Mouse (Mus musculus): ENCODE results near the gene Gm17655. TPM values are rescaled to one million over a fixed set of nuclear protein-coding genes. Genes with fewer than 3 reads are reported as not detected.
"Not testable (repeated sequence)": the region's sequence is repeated elsewhere in the genome, so short reads cannot be mapped to it uniquely, and the experiment has no call there.

The Gm17655 gene
- 1.00 and 2.9 TPM in 2 replicates for polyA plus RNA-seq (2015; fragmentation: Nextera tagmentation; extraction: Ambion mirVana)

DNA sequence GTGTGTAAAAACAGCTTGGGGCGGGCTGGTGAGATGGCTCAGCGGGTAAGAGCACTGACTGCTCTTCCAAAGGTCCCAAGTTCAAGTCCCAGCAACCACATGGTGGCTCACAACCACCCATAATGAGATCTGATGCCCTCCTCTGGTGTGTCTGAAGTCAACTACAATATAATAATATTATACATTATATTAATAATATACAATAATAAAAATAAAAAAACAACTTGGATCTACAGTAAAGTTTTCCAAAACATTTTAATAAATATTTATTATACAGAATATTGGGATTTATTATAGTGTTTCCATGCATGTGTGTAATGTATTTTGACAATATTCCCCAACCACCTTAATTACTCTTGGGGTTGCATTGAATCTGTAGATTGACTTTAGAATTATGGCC lies at the start of gene Gm17655:
Gene Gm17655 (minus strand): TSS at position 101 of the 400 bp plus-strand sequence.
- H3K27ac ChIP-seq; ATAC-seq (replicated peaks; ENCODE audit: insufficient number of reproducible peaks, insufficient read depth, low FRiP score, low read depth); H3K36me3 ChIP-seq; H3K4me1 ChIP-seq (replicated peaks); H3K9ac ChIP-seq; H3K4me3 ChIP-seq; H3K4me2 ChIP-seq; H3K27me3 ChIP-seq: not testable (repeated sequence)
- peaks cover 22% of the 10 kb centered on the region for H3K9me3 ChIP-seq (replicated peaks)
- WGBS, result 88% methylated on average over 2 of the region's 2 CpGs

DNA sequence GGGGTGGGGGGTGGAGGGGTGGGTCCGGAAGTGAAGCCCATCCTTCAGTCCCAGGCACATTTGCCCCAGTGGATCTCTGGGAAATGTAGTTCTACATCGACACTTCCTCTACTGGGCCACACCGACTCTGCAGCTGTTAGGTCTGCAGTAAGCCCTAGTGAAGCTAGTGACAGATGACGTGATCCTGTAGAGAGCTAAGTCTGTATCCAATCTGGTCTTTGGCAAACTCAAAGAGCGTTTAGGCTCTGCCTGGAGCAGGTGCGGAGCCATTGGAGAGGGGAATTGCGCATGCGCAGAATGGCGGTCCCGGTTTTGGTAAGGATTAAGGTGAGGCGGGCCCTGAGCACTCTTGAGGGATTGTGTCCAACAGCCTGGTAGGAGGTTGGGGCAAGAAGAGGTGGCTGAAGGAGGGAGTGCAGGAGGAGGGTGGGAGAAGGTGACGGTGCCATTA lies 37.7 kb upstream of the Gm17655 start, which contains the start of gene Zfp605:
Gene Zfp605 (plus strand): TSS at position 102 of the 451 bp plus-strand sequence.
- Histone ChIP-seq H3K4me2 (peak within 1 kb of the TSS; percentile 88), H3K4me1 (replicated peaks) (peaks cover 16% of the 10 kb centered on the region), H3K27me3 (no peaks in the 10 kb centered on the region), H3K9me3 (replicated peaks) (no peaks in the 10 kb centered on the region), H3K27ac (peak within 1 kb of the TSS; percentile 88), H3K4me3 (peak within 1 kb of the TSS; percentile 70), H3K36me3 (peaks cover 36% of the 10 kb centered on the region), H3K9ac (peak within 1 kb of the TSS; percentile 65)
- 0% methylated on average over 12 of the region's 12 CpGs for WGBS
- peak; percentile 42 for ATAC-seq (replicated peaks; ENCODE audit: insufficient number of reproducible peaks, insufficient read depth, low FRiP score, low read depth)

GRCm38 (mm10) chr5:110108305-110108628 lies 36.0 kb upstream of the Gm17655 start:
- peak overlapping the region; percentile 97 for H3K4me3 ChIP-seq
- H3K4me2 ChIP-seq, result peak overlapping the region; percentile 90
- peaks cover 16% of the 10 kb centered on the region for H3K4me1 ChIP-seq (replicated peaks)
- peaks cover 44% of the 10 kb centered on the region for H3K36me3 ChIP-seq
- H3K27ac ChIP-seq, result peak overlapping the region; percentile 100
- no peak for ATAC-seq (replicated peaks; ENCODE audit: insufficient number of reproducible peaks, insufficient read depth, low FRiP score, low read depth)
- H3K9me3 ChIP-seq (replicated peaks), result no peaks in the 10 kb centered on the region
- 0% methylated on average over 7 of the region's 7 CpGs for WGBS
- H3K9ac ChIP-seq, result peak overlapping the region; percentile 92; the same call in 1 of the 2 replicates
- no peaks in the 10 kb centered on the region for H3K27me3 ChIP-seq

DNA sequence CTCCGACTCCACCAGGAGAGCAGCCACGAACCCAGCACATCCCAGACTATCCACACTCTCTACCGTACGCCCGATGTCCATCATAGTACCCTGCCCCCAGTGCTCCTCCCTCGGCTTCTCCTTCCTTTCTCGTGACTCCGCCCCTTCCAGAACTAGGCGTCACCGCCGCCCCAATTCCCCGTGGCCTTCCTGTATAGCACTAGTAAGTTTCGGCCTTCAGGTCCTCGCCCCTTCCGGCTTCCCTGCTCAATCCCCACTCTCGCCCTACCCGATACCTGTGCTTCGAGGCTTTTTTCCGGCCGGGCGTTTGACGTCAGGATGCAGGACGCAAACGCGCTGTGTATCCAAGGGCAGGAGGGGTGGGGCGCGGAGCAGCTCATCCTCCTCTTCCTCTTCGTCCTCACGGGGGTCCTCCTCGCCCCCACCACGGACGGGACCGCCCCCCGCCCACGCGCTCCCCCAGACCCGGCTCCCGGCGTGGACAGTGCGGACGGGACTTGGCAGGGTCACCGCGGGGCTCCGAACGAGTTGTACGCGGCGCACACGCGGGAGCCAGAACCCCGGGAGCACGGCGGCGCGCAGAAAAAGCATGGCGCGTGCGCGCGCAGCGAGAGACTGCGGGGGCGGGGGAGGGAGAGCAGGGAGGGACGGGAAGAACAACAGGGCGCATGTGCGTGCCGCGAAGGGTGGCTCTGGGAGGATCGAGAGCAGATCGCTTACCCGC lies 35.4 kb upstream of the Gm17655 start, which contains the start of gene Gtpbp6:
Gene Gtpbp6 (minus strand): TSS at position 617 of the 724 bp plus-strand sequence.
- peak; percentile 88 for ATAC-seq (replicated peaks; ENCODE audit: insufficient number of reproducible peaks, insufficient read depth, low FRiP score, low read depth)
- Histone ChIP-seq H3K27me3 (no peaks in the 10 kb centered on the region), H3K9me3 (replicated peaks) (no peaks in the 10 kb centered on the region), H3K27ac (peak within 1 kb of the TSS; percentile 100), H3K4me1 (replicated peaks) (peaks cover 16% of the 10 kb centered on the region), H3K4me2 (peak within 1 kb of the TSS; percentile 90), H3K9ac (peak within 1 kb of the TSS; percentile 92), H3K36me3 (peaks cover 44% of the 10 kb centered on the region), H3K4me3 (peak within 1 kb of the TSS; percentile 97)
- WGBS, result under 1% methylated on average over 69 of the region's 71 CpGs

GRCm38 (mm10) chr5:110106901-110107564 lies 34.7 kb upstream of the Gm17655 start:
- peak overlapping the region; percentile 92 for H3K9ac ChIP-seq
- peak overlapping the region; percentile 97 for H3K4me3 ChIP-seq
- peaks cover 47% of the 10 kb centered on the region for H3K36me3 ChIP-seq
- H3K4me2 ChIP-seq, result peak overlapping the region; percentile 90
- peaks cover 20% of the 10 kb centered on the region for H3K4me1 ChIP-seq (replicated peaks)
- no peak for ATAC-seq (replicated peaks; ENCODE audit: insufficient number of reproducible peaks, insufficient read depth, low FRiP score, low read depth)
- H3K27ac ChIP-seq, result peak overlapping the region; percentile 100
- WGBS, result 14% methylated on average over 41 of the region's 41 CpGs
- H3K27me3 ChIP-seq, result no peaks in the 10 kb centered on the region
- no peaks in the 10 kb centered on the region for H3K9me3 ChIP-seq (replicated peaks)

DNA sequence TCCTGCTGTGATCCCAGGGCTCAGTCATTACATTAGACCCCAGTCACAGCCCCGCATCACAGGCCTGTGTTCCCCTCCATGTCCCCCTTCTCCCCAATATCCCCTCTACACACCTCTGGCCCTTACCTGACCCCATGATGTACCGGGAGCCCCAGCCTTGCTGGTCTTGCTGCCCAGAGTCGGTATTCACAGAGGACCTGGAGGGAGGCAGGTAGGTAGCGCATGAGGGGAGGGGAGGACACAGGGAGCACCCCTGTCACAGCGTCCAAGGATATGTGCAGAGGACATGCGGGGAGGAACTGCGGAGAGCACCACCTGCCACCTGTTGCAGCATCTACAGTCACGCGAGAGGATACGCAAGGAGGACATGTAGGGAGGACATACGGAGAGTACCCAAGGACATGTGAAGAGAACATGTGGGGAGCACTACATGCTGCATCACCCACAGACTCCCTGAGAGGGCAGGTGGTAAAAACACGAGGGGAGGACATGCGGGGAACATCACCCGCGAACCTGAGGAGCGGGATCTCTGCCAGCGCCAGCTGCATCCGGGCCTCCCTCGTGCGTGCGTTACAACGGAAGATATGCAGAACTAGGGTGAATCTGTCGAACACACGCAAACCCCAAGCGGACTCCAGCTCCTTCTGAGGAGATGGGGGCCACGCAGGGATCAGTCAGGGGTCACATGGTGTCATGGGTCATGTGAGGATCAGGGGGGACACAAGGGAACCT lies 34.0 kb upstream of the Gm17655 start:
- no peaks in the 10 kb centered on the region for H3K9me3 ChIP-seq (replicated peaks)
- no peak overlapping the region for H3K9ac ChIP-seq
- H3K27ac ChIP-seq, result no peak overlapping the region
- peak overlapping the region; percentile 97 for H3K4me3 ChIP-seq
- H3K36me3 ChIP-seq, result peaks cover 42% of the 10 kb centered on the region
- H3K4me1 ChIP-seq (replicated peaks), result peaks cover 27% of the 10 kb centered on the region
- 0 out of 2 replicates have a peak, but pooled peaks cover 2% of the 10 kb centered on the region for H3K27me3 ChIP-seq
- peak overlapping the region; percentile 90 for H3K4me2 ChIP-seq
- no peak for ATAC-seq (replicated peaks; ENCODE audit: insufficient number of reproducible peaks, insufficient read depth, low FRiP score, low read depth)
- 92% methylated on average over 26 of the region's 26 CpGs for WGBS

DNA sequence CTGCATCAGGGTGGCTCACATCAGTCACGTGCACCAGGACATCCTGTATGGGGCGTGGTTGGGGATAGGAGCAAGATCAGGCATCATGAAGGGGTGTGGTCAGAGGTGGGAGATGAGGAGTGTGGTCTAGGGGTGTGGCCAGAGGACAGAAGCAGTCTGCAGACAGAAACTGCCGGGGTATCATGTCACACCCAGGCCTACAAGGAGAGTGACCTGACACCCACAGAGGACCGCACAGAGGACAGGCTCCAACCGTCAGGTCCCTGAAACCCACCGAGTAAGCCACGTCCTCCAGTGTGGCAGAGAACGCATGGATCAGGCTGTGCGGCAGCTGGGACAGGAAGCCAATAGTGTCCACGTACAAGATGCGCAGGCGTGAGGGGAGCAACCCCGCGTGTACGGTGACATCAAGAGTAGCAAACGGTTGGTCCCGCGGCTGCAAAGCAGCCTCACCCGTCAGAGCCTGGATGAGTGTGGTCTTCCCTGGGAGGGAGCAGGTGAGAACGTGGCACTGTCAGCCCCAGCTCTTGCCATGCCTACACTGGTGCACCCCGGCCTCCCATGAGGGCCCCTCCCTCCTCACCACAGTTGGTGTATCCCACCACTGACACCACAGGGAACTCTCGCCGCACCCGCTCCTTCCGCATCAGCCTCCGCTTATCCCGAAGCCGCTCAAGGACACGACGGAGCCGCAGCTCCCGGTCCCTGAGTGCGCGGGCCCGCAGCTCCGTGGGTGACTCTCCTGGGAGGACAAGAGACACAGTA lies 32.5 kb upstream of the Gm17655 start:
- no peak for ATAC-seq (replicated peaks; ENCODE audit: insufficient number of reproducible peaks, insufficient read depth, low FRiP score, low read depth)
- H3K4me3 ChIP-seq, result no peak overlapping the region
- no peak overlapping the region for H3K4me2 ChIP-seq
- peaks cover 6% of the 10 kb centered on the region; the same call in 1 of the 2 replicates for H3K27me3 ChIP-seq
- H3K9ac ChIP-seq, result no peak overlapping the region
- H3K36me3 ChIP-seq, result peaks cover 42% of the 10 kb centered on the region
- 95% methylated on average over 36 of the region's 36 CpGs for WGBS
- no peak overlapping the region for H3K27ac ChIP-seq
- H3K9me3 ChIP-seq (replicated peaks), result no peaks in the 10 kb centered on the region
- H3K4me1 ChIP-seq (replicated peaks), result peaks cover 34% of the 10 kb centered on the region

- ATAC-seq (replicated peaks; ENCODE audit: insufficient number of reproducible peaks, insufficient read depth, low FRiP score, low read depth), result no peak
- Histone ChIP-seq H3K9me3 (replicated peaks) (no peaks in the 10 kb centered on the region), H3K27ac (no peak overlapping the region), H3K27me3 (peaks cover 6% of the 10 kb centered on the region; the same call in 1 of the 2 replicates), H3K4me1 (replicated peaks) (peaks cover 34% of the 10 kb centered on the region), H3K36me3 (peaks cover 42% of the 10 kb centered on the region), H3K9ac (no peak overlapping the region), H3K4me3 (no peak overlapping the region), H3K4me2 (no peak overlapping the region)
- 93% methylated on average over 27 of the region's 27 CpGs for WGBS
Measured at GRCm38 (mm10) chr5:110103901-110104615, 31.7 kb upstream of the Gm17655 start.

DNA sequence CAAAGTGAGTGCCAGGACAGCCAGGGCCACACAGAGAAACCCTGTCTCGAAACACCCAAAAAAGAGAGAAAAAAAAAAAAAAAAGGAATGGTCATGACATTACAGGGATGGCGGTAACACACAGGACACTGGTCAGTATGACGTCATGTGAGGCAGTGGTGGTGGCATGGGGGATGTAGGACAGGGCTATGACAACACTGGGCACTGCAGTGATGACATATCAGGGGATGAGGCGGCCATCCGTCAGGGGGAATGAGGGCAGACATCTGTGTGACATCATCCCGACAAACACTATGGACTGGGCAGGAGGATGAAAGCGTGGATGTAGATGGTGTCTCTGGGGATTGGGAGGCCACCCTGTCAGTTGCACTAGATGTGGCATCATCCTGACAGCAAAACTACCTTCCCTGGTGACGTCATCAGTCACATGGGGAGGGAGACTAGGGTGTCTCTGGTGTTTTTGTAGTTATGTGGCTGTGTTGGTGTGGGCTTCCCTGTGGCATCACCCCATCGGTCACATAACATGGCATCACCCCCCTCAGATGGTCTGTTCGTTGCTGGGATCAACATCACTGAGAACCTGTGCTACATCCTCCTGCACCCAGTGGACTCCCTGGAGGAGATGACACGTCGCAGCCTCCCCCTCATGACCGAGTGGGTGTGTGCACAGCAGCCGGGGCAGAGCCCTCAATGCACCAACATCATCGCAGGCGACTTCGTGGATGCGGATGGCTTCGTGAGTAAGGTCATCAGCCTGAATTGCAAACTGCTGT lies 30.7 kb upstream of the Gm17655 start:
- no peaks in the 10 kb centered on the region for H3K9me3 ChIP-seq (replicated peaks)
- no peak overlapping the region for H3K4me3 ChIP-seq
- H3K4me1 ChIP-seq (replicated peaks), result peaks cover 34% of the 10 kb centered on the region
- no peak overlapping the region for H3K27ac ChIP-seq
- no peak for ATAC-seq (replicated peaks; ENCODE audit: insufficient number of reproducible peaks, insufficient read depth, low FRiP score, low read depth)
- H3K36me3 ChIP-seq, result peaks cover 42% of the 10 kb centered on the region
- 91% methylated on average over 19 of the region's 19 CpGs for WGBS
- no peak overlapping the region for H3K4me2 ChIP-seq
- H3K9ac ChIP-seq, result no peak overlapping the region
- peaks cover 6% of the 10 kb centered on the region; the same call in 1 of the 2 replicates for H3K27me3 ChIP-seq
